Mouse (Mus musculus): ENCODE results near the gene Grik5.

The Grik5 gene

DNA sequence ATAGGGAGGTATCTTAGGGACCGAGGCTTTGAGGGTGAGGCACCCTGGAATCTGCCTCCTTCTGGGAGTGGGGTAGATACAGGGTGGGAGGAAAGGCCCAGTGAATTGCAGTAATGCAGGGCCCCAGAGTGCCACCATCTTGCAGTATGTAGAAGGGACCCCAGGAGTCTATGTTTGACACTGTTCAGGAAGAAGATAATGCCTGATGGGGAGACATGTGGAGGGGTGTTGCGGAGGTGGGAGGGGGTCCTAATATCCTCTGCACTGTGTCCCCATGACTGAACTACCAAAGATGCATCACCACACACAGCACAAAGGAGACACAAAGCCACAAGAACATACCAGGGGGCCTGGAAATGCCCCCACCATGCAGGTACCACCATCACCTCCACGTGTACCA lies 66.0 kb downstream of the Grik5 start:
- in situ Hi-C loops (cut with MboI; ENCODE audit: low pct_unique_long_range_greater_than_20kb in 1 of 2, low sequenced_read_pairs in 2 of 2, unreplicated experiment in 1 of 2) = loop anchor here in 1 of 2 experiments (25.0 kb wide), 1 partner anchor 106 kb away; no protein-coding TSS in a partner anchor

GRCm38 (mm10) chr7:25005421-25006065 lies 66.6 kb downstream of the Grik5 start, which contains the start of gene Atp1a3:
TSS of gene Atp1a3 (minus strand) at chr7:25005958.
- in situ Hi-C loops (cut with MboI; ENCODE audit: low pct_unique_long_range_greater_than_20kb in 1 of 2, low sequenced_read_pairs in 2 of 2, unreplicated experiment in 1 of 2) = loop anchor here in 1 of 2 experiments (25.0 kb wide), 1 partner anchor 107 kb away; no protein-coding TSS in a partner anchor

GRCm38 (mm10) chr7:25004806-25005205 lies 67.3 kb downstream of the Grik5 start:
- in situ Hi-C loops (cut with MboI; ENCODE audit: low pct_unique_long_range_greater_than_20kb in 1 of 2, low sequenced_read_pairs in 2 of 2, unreplicated experiment in 1 of 2) = loop anchor here in 1 of 2 experiments (25.0 kb wide), 1 partner anchor 107 kb away; no protein-coding TSS in a partner anchor

GRCm38 (mm10) chr7:25003820-25004388 lies 68.2 kb downstream of the Grik5 start:
- in situ Hi-C loops (cut with MboI; ENCODE audit: low pct_unique_long_range_greater_than_20kb in 1 of 2, low sequenced_read_pairs in 2 of 2, unreplicated experiment in 1 of 2) = loop anchor here in 1 of 2 experiments (25.0 kb wide), 1 partner anchor 108 kb away; no protein-coding TSS in a partner anchor

- in situ Hi-C loops (cut with MboI; ENCODE audit: low pct_unique_long_range_greater_than_20kb in 1 of 2, low sequenced_read_pairs in 2 of 2, unreplicated experiment in 1 of 2) = loop anchor here in 1 of 2 experiments (25.0 kb wide), 1 partner anchor 109 kb away; no protein-coding TSS in a partner anchor
These were observed 68.9 kb downstream of the Grik5 start for GRCm38 (mm10) chr7:25003291-25003690.

DNA sequence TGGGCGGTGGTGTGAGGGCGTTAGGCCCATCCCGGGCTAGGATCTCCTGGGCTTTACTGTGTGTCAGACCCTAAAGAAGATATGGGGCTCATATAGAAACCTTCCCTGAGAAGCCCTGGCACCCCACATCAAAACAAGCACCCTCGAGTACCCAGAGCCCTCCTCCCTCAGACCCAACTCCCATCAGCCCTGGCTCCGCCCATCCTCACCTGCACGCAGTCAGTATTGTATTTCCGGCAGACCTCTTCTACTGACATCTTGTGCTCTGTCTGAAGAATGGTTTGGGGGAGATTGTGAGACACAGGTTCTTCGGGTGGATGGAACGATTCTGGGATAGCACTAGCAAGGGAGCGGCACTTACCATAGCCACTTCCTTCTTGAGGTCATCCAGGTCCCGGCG lies 71.4 kb downstream of the Grik5 start:
- in situ Hi-C loops (cut with MboI; ENCODE audit: low pct_unique_long_range_greater_than_20kb in 1 of 2, low sequenced_read_pairs in 2 of 2, unreplicated experiment in 1 of 2) = loop anchor here in 1 of 2 experiments (25.0 kb wide), 1 partner anchor 112 kb away; no protein-coding TSS in a partner anchor

DNA sequence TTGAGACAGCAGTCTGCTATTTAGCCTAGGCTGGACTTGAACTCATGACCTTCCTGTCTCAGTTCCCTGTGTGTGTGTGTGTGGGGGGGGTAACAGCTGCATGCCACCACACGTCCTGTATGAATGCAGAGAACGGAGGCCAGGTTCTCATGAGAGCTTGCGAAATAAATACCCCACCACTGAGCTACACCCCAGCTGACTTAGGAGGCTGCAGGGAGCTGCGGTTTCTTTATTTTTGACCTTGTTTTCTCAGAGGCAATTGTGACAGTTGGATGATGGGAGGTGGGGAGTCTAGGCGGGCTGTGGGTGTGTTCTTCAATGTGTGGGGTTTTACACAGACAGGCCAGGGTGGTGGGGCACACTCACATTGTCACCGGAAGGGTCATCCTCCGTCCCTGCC lies 71.9 kb downstream of the Grik5 start:
- in situ Hi-C loops (cut with MboI; ENCODE audit: low pct_unique_long_range_greater_than_20kb in 1 of 2, low sequenced_read_pairs in 2 of 2, unreplicated experiment in 1 of 2) = loop anchor here in 1 of 2 experiments (25.0 kb wide), 1 partner anchor 112 kb away; no protein-coding TSS in a partner anchor

DNA sequence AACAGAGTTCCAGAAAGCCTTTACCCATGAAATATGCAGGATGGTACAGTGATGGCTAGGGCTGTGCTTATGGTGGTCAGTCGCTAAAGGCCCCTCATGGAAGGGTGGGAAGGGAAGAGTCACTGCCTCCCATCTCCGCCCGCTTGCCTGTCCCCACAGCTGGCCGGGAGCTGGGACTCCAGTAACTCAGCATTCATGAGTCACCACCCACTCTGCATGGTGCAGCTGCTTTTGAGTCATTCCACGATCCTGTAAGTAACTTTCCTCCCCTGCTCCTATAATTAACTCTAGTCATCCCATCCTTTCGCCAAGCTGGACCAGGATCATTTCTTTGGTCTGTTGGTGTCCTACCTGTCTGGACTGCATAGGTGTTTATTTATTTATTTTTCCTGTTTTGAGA lies 79.1 kb downstream of the Grik5 start:
- in situ Hi-C loops (cut with MboI; ENCODE audit: low pct_unique_long_range_greater_than_20kb in 1 of 2, low sequenced_read_pairs in 2 of 2, unreplicated experiment in 1 of 2) = loop anchor here in 1 of 2 experiments (25.0 kb wide), 1 partner anchor 394 kb away; the partner anchor contains the start of gene Lipe

DNA sequence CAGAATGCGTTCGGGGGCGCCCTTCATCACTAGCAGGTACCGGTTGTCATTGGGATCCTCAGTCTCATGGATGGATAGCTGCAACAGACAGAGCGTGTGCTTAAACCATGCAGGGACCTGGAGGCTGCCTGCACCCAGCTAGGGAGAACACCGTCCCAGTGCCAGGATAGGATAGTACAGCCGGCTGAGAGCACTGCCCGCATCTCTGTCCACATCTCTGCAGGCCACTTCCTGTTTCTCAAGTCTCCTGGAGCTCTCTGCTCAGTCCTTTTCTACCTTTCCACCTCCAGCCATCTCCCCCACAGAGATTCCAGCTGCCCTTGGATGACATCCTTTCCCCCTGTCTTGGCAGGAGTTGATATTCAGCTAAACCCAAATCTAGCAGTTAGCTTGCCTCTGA lies 81.7 kb downstream of the Grik5 start:
- in situ Hi-C loops (cut with MboI; ENCODE audit: low pct_unique_long_range_greater_than_20kb in 1 of 2, low sequenced_read_pairs in 2 of 2, unreplicated experiment in 1 of 2) = loop anchor here in 1 of 2 experiments (25.0 kb wide), 1 partner anchor 397 kb away; the partner anchor contains the start of gene Lipe

DNA sequence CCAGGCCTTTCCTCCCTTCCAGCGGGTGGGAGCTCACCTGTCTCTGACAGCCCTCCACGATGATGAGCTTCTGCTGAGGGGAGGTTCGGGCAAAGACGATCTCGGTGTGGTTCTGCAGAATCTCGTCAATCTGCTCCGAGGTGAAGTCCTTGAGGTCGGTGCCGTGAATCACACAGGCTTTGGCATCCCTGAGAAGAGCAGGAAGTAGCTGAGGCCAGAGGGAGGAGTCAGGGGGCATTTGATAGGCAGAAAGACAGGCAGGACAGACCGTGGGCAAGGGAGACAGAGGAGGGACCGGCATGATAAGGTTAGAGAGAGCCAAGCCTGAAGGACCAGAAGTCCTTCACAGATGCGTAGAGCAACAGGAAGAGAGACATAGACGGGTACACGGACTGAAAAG lies 84.2 kb downstream of the Grik5 start:
- in situ Hi-C loops (cut with MboI; ENCODE audit: low pct_unique_long_range_greater_than_20kb in 1 of 2, low sequenced_read_pairs in 2 of 2, unreplicated experiment in 1 of 2) = loop anchor here in 1 of 2 experiments (25.0 kb wide), 1 partner anchor 399 kb away; the partner anchor contains the start of gene Lipe

GRCm38 (mm10) chr7:24985799-24986198 lies 86.3 kb downstream of the Grik5 start:
- in situ Hi-C loops (cut with MboI; ENCODE audit: low pct_unique_long_range_greater_than_20kb in 1 of 2, low sequenced_read_pairs in 2 of 2, unreplicated experiment in 1 of 2) = loop anchor here in 1 of 2 experiments (25.0 kb wide), 1 partner anchor 402 kb away; the partner anchor contains the start of gene Lipe

GRCm38 (mm10) chr7:24984307-24984706 lies 87.8 kb downstream of the Grik5 start:
- in situ Hi-C loops (cut with MboI; ENCODE audit: low pct_unique_long_range_greater_than_20kb in 1 of 2, low sequenced_read_pairs in 2 of 2, unreplicated experiment in 1 of 2) = loop anchor here in 1 of 2 experiments (25.0 kb wide), 1 partner anchor 403 kb away; the partner anchor contains the start of gene Lipe

GRCm38 (mm10) chr7:24983396-24983795 lies 88.8 kb downstream of the Grik5 start:
- in situ Hi-C loops (cut with MboI; ENCODE audit: low pct_unique_long_range_greater_than_20kb in 1 of 2, low sequenced_read_pairs in 2 of 2, unreplicated experiment in 1 of 2) = loop anchor here in 1 of 2 experiments (25.0 kb wide), 1 partner anchor 404 kb away; the partner anchor contains the start of gene Lipe

DNA sequence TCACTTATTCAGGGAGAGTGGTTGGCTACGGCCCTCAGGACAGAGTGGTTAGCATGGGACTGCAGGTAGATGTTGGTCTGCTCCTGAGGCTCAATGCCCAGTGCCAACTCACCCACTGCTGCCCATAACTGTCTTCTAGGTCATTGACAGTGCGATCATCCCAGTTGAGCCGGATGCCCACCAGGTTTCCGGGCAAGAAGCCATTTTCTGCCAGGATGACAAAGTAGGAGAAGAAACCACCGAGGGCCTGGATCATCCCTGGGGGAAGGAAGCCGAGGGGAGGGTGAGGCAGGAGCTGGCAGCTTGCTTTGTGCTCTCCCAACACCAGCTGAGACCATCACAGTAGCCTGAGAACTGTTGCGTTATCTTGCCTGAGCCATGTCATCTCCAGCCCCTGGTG lies 91.7 kb downstream of the Grik5 start:
- in situ Hi-C loops (cut with MboI; ENCODE audit: low pct_unique_long_range_greater_than_20kb in 1 of 2, low sequenced_read_pairs in 2 of 2, unreplicated experiment in 1 of 2) = loop anchor here in 1 of 2 experiments (25.0 kb wide), 1 partner anchor 407 kb away; the partner anchor contains the start of gene Lipe

- in situ Hi-C loops (cut with MboI; ENCODE audit: low pct_unique_long_range_greater_than_20kb in 1 of 2, low sequenced_read_pairs in 2 of 2, unreplicated experiment in 1 of 2) = loop anchor here in 1 of 2 experiments (25.0 kb wide), 1 partner anchor 409 kb away; the partner anchor contains the start of gene Lipe
These were observed 93.4 kb downstream of the Grik5 start for GRCm38 (mm10) chr7:24978781-24979180.

DNA sequence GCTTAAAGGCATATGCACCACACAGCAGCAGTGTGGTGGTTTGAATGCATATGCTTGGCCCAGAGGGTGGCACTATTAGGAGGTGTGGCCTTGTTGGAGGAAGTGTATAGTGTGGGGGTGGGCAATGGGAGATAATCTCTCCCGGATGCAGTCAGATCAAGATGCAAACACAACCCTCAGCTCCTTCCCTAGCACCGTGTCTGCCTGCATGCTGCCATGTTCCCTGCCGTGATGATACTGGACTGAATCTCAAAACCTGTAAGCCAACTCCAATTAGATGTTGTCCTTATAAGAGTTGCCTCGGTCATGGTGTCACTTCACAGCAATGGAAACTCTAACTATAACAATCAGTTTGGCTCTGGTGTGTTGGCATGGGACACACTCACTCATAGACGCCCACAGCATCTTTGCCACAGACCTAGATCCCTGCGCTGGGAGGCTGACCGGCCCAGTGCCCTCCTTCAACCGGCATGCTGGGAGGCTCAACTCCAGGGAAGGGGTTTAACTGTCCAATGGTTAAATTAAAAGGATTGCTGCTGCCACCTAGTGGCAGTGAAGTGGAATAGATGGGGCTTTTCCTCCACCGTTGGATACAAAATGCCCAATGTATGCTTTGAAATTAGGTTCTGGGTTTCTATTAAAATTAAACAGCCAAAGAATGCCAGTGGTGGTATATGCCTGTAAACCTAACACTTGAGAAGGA lies 97.1 kb downstream of the Grik5 start:
- in situ Hi-C loops (cut with MboI; ENCODE audit: low pct_unique_long_range_greater_than_20kb in 1 of 2, low sequenced_read_pairs in 2 of 2, unreplicated experiment in 1 of 2) = loop anchor here in 1 of 2 experiments (5.0 to 25.0 kb wide), 2 partner anchors 163 to 412 kb away; partner anchors contain the start of gene Lipe

DNA sequence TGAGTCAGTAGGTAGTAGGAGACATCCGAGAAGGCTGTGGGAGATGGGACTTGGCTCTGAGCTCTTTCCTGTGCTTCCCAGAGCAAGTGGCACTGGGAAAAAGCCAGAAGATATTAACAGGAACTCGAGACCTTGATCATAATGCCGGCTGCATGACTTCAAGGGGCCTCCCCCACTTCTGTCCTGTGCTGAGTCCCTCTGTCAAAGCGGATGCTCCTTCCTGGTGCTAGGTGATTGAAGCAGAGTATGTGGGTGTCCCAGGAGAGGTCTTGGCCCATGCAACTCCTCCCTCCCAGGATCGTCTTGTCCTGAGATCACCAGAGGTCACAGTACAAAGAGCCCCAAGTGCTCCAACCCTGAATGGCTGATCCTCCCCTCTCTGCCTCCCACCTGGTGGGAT lies 98.2 kb downstream of the Grik5 start:
- in situ Hi-C loops (cut with MboI; ENCODE audit: low pct_unique_long_range_greater_than_20kb in 1 of 2, low sequenced_read_pairs in 2 of 2, unreplicated experiment in 1 of 2) = loop anchor here in 1 of 2 experiments (5.0 kb wide), 1 partner anchor 162 kb away; no protein-coding TSS in a partner anchor

- in situ Hi-C loops (cut with MboI; ENCODE audit: low pct_unique_long_range_greater_than_20kb in 1 of 2, low sequenced_read_pairs in 2 of 2, unreplicated experiment in 1 of 2) = loop anchor here in 1 of 2 experiments (5.0 kb wide), 1 partner anchor 161 kb away; no protein-coding TSS in a partner anchor
These were observed 98.9 kb downstream of the Grik5 start for GRCm38 (mm10) chr7:24973208-24973607.
